Mouse (Mus musculus) effector memory CD4-positive, alpha-beta T cell, adult 7 months (primary cell): ENCODE data around the gene Slc2a4. TPM values are rescaled to one million over a fixed set of nuclear protein-coding genes. Genes with fewer than 3 reads are reported as not detected.

Experiments used
- polyA plus RNA-seq: library from polyadenylated mRNA; unstranded; fragments of 100-300 nt; shearing (Covaris generic); gene quantifications from one replicate; pipeline ENCODE4 v1.2.1, GENCODE M21; 2017

The Slc2a4 gene
- polyA plus RNA-seq, result not detected

GRCm38 (mm10) chr11:69948066-69948762 is at the start of gene Slc2a4:
Gene Slc2a4, minus strand, starts transcription at chr11:69948188.

GRCm38 (mm10) chr11:69995391-69995960 is 47.5 kb upstream of the Slc2a4 start, which contains the start of gene Phf23:
Gene Phf23, plus strand, starts transcription at chr11:69995777.

DNA sequence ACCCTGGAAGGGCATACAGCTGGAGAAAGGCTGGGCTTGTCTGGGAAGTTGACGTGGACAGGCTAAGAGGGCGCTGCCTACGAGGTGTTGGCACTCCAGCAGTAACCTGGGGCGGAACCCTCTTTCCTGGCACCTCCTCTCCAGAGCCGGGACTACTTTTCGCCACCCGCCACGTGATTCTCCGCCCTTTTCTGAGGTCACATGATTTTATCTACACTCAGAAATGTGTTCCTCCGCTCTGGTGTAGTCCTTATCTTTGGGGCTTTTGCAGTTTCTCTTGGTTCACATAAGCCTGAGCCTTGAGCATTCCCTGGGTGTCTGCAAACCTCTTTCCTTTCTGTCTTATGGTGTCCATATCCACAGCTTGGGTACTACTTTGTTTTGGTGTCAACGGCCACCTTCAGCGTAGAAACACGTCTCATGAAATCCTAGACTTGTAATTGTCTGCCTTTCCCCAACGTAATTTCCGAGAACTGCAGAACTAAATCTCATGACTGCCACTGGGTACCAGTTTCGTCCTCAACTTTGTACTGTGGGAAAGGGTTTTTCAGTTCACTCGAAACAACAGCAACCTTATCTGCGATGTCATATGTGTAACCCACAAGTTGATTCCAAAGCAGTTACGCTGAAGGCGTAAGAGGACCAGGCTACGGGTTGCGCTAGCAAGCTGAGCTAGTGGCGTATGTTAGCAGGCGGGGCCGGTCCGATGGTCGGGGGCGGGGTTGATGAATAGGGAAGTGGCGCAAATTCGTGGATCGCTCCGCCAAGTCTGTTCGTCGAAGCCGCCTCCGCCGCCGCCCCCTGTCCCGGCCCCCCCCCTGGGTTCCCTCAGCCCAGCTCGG is 43.1 kb upstream of the Slc2a4 start, which contains the start of gene Gabarap:
Gene Gabarap (plus strand): TSS at position 294 of the 842 bp plus-strand sequence.

DNA sequence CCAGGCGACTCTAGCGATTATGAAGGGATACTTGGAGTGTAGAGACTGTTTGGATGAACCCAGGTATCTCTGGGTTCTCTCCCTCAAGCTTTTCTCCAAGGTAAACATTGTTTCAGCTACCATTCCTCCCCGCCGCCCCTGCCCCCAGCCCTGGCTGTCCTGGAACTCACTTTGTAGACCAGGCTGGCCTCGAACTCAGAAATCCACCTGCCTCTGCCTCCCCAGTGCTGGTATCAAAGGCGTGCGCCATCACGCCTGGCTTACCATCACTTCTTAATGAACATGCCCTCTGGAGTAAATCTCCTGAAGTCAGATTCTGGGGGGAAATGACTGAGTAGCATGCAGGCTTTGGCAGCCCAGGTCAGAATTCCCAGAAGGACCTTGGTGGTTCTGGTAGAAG is 34.2 kb upstream of the Slc2a4 start, which contains the start of gene Elp5:
Gene Elp5 (minus strand): TSS at position 293 of the 400 bp plus-strand sequence.

DNA sequence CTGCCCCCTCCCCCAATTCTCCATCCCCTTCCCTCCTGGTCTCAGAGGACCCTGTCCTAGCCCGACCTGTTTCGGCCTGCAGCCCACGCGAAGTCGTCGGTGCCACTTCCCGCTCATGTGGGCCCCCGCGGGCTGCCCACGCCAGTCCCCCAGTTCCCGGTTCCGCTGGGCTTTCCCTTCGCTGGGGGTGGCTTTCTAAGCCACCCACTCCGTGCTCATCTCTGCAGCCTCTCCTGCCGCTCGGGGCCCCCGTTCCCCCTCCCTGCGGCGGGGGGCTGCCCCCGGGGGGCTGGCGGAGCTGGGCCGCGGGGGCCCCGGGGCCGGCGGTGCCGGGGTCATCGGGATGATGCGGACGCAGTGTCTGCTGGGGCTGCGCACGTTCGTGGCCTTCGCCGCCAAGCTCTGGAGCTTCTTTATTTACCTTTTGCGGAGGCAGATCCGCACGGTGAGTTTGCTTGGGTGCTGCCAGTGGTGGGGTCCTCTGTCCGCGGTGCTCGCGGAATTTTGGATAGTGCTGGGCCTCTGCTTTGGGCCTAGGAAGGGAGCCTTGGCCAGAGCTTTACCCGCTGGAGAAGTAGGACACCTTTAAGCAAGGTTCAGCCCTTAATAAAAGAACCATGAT is 33.3 kb upstream of the Slc2a4 start, which contains the start of gene Ctdnep1:
Gene Ctdnep1 (plus strand): TSS at position 16 of the 622 bp plus-strand sequence.

GRCm38 (mm10) chr11:69964650-69965270 is 16.8 kb upstream of the Slc2a4 start, which contains the start of gene Cldn7:
Gene Cldn7, plus strand, starts transcription at chr11:69964779.

DNA sequence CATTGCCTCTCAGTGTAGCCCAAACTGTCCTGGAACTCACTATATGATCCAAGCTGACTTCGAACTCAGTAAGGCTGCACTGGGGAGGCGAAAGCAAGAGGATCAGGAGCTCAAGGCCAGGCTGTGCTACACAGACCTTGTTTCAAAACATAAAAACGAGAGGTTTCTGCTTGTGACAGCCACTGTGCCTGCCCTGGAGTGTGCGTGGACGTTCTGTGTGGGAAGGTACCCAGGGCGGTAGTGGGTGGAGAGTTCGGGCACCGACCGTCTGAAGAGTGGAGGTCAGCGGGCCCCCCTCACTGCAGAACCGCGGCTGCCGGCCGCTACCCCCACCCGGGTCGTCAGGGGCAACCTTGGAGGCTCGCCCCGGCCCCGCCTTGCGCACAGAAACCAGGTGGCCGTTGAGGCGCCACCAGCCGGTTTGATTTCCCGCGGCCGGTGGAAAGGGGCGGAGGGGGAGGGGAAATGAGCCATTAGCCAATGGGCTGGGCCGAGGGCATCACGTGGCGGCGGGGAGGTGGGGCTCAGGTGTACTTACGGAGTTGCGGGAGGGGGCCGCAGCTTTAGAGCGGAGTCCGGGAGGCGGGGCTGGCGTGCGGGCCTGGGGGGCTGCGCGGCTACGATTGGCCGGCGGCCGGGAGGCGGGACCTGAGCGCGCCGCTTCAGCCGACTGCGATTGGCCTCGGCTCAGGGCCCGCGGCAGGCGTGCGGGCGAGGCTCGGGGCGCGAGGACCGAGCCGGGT is 12.7 kb downstream of the Slc2a4 start, which contains the start of gene Ybx2:
Gene Ybx2 (plus strand): TSS at position 660 of the 743 bp plus-strand sequence.

DNA sequence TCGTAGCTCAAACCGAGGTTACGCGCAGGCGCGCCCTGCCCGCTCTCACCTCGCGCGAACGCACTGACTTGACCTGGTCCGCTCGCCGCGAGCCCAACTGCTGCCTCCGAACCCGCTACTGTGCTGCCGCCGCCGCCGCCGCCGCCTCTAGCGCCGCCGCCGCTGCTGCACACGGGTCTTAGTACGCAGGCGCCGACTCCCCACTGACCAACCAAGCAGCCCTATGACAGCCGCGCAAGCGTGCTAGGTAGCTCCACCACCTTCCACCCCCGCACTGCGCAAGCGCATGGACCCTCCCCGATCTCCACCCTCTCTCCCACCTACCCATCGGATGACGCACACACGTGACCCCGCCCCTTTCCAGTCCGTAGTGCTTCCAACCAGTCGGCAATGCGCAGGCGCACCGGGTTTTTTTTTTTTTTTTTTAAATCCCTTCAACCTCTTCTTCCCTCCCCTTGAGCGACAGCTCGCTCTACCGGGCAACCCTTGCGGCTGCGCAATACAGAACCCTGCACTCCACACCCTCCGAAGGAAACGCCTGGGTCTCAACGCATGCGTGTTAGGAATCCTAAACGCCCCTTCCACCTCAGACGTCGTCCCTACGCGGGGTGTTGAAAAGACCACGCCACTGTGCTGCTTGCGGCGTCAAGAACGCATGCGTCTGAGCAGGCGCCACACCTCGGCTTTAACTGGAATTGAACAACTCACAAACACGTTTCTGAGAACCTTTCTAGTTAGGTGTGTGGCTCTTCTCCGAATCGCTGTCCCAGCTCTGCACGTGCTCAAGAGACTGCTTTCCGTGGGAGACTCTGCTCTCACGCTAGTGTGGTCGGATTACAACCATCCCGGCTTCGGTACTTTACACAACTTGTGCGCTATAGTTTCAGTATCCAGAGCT is 26.6 kb downstream of the Slc2a4 start, which contains the start of gene Eif5a:
Gene Eif5a (minus strand): TSS at position 845 of the 898 bp plus-strand sequence.

GRCm38 (mm10) chr11:69913554-69914371 is 34.2 kb downstream of the Slc2a4 start, which contains the start of gene Gps2:
Gene Gps2, plus strand, starts transcription at chr11:69913888.

DNA sequence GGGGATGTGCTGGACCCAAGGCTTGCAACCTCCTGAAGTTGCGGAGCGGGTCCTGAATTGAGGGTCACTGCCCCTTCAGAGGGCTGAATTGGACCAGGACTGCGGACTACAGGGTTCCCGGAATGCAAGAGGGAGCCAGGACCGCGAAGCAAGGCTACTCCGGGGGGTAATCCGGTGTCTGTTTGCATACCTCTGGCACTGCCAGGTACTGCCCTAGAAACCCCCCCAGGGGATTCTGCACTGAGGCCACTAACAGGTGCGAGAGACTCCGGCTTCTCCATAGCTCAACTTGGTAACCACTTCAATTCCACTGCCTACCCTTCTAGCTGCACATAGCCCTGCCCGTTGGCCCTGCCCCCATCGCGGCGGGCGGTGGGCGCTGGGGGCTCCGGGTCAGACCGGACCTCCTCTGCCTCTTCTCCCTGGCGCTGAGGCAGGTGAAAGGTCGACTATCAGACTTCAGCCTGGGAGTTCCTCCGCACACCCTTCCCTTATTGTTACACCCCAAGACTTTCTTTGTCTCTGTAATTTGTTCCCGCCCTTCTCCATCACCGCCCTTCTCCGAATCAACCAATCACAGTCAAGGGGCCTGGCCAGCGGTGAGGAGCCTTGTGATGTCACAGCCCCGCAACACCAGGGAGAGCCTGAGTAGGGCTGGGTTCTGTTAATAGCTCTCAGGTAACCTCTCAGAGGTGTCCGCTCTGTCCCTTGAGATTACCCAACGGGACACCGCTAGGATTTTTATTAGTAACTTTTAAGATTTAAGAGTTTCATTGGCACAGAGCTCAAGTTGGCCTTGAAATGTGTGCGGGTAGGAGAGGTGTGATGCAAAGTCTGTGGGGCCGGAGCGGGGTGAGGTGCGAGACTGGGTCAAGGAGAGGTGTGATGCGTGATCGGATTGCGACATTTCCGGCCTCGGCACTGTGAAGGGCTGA is 47.2 kb downstream of the Slc2a4 start, which contains the start of the genes 2810408A11Rik and Neurl4:
Gene 2810408A11Rik (minus strand): TSS at position 517 of the 935 bp plus-strand sequence.
Gene Neurl4 (plus strand): TSS at position 602 of the 935 bp plus-strand sequence.

GRCm38 (mm10) chr11:69895291-69895690 is 52.7 kb downstream of the Slc2a4 start, which contains the start of gene Acap1:
Gene Acap1, minus strand, starts transcription at chr11:69895539.

Other genes starting within 250 kb of the Slc2a4 start
- 51.9 TPM for gene Polr2a, start 189.6 kb downstream of the Slc2a4 start, polyA plus RNA-seq
- 0.26 TPM for gene Slc35g3, start 186.2 kb downstream of the Slc2a4 start, polyA plus RNA-seq
- 4.2 TPM for gene Zbtb4, start 182.3 kb downstream of the Slc2a4 start, polyA plus RNA-seq
- 0.52 TPM for gene Chrnb1, start 152.2 kb downstream of the Slc2a4 start, polyA plus RNA-seq
- not detected for gene Fgf11, start 146.3 kb downstream of the Slc2a4 start, polyA plus RNA-seq
- not detected for gene Tmem102, start 142.6 kb downstream of the Slc2a4 start, polyA plus RNA-seq
- 0.16 TPM for gene Gm39566, start 132.9 kb downstream of the Slc2a4 start, polyA plus RNA-seq
- gene Spem2, start 129.7 kb downstream of the Slc2a4 start, polyA plus RNA-seq, result 0.39 TPM
- not detected for gene Spem1, start 126.0 kb downstream of the Slc2a4 start, polyA plus RNA-seq
- 0.15 TPM for gene Nlgn2, start 110.4 kb downstream of the Slc2a4 start, polyA plus RNA-seq
- gene Tmem256, start 109.7 kb downstream of the Slc2a4 start, polyA plus RNA-seq, result 44.3 TPM
- 8.5 TPM for gene Plscr3, start 101.8 kb downstream of the Slc2a4 start, polyA plus RNA-seq
- 0.27 TPM for gene Tnk1, start 89.5 kb downstream of the Slc2a4 start, polyA plus RNA-seq
- gene Tmem95, start 70.2 kb downstream of the Slc2a4 start, polyA plus RNA-seq, result not detected
- 0.95 TPM for gene Kctd11, start 66.8 kb downstream of the Slc2a4 start, polyA plus RNA-seq
- gene Acap1, start 52.6 kb downstream of the Slc2a4 start, polyA plus RNA-seq, result 485 TPM
- 1.6 TPM for gene 2810408A11Rik, start 47.2 kb downstream of the Slc2a4 start, polyA plus RNA-seq
- gene Neurl4, start 47.1 kb downstream of the Slc2a4 start, polyA plus RNA-seq, result 7.3 TPM
- gene Gps2, start 34.3 kb downstream of the Slc2a4 start, polyA plus RNA-seq, result 235 TPM
- gene Eif5a, start 26.2 kb downstream of the Slc2a4 start, polyA plus RNA-seq, result 1,038 TPM
- gene Ybx2, start 12.4 kb downstream of the Slc2a4 start, polyA plus RNA-seq, result not detected
- gene Cldn7, start 16.6 kb upstream of the Slc2a4 start, polyA plus RNA-seq, result not detected
- gene Ctdnep1, start 33.0 kb upstream of the Slc2a4 start, polyA plus RNA-seq, result 34.3 TPM
- 57.5 TPM for gene Elp5, start 34.3 kb upstream of the Slc2a4 start, polyA plus RNA-seq
- 358 TPM for gene Gabarap, start 43.0 kb upstream of the Slc2a4 start, polyA plus RNA-seq
- 52.1 TPM for gene Phf23, start 47.6 kb upstream of the Slc2a4 start, polyA plus RNA-seq
- 15.5 TPM for gene Dvl2, start 52.4 kb upstream of the Slc2a4 start, polyA plus RNA-seq
- 101 TPM for gene Acadvl, start 67.2 kb upstream of the Slc2a4 start, polyA plus RNA-seq
- gene Dlg4, start 68.8 kb upstream of the Slc2a4 start, polyA plus RNA-seq, result 6.9 TPM
- not detected for gene Asgr1, start 105.9 kb upstream of the Slc2a4 start, polyA plus RNA-seq
- not detected for gene Asgr2, start 144.5 kb upstream of the Slc2a4 start, polyA plus RNA-seq
- not detected for gene Mgl2, start 182.1 kb upstream of the Slc2a4 start, polyA plus RNA-seq
- gene Clec10a, start 208.0 kb upstream of the Slc2a4 start, polyA plus RNA-seq, result not detected